Mouse (Mus musculus) hematopoietic multipotent progenitor cell, adult 10-12 weeks (in vitro differentiated cells): Measurements from ENCODE around the gene Zfp982. TPM values are rescaled to one million over a fixed set of nuclear protein-coding genes. Genes with fewer than 3 reads are reported as not detected.

Experiments used
- polyA plus RNA-seq: library from polyadenylated mRNA; stranded (reverse); fragments of >175 nt; gene quantifications from 2 replicates; pipeline ENCODE4 v1.2.3, GENCODE M21; 2012; ENCODE audit warnings: low replicate concordance

Gene Zfp982
- polyA plus RNA-seq: 0.25 TPM in 1 of 2 replicates, not detected in the other

GRCm38 (mm10) chr4:147492117-147492516, at the start of gene Zfp982:
Gene Zfp982 (plus strand): TSS chr4:147492417.

DNA sequence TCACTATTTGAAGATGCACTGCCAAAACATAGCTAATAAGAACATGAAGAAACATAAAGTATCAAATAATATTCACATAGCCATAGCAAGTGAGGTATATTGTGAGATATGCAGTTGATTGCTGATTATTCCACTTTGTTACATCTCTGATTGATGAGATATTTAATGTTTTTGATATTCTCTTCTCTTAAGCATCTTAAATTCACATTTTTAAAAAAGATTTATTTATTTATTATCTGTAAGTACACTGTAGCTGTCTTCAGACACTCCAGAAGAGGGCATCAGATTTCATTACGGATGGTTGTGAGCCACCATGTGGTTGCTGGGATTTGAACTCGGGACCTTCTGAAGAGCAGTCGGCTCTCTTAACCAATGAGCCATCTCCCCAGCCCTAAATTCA, 47.7 kb downstream of the Zfp982 start, which contains the start of gene Gm16503:
Gene Gm16503 (plus strand): TSS at position 301 of the 400 bp plus-strand sequence.

GRCm38 (mm10) chr4:147553071-147553470, 60.9 kb downstream of the Zfp982 start, which contains the start of gene Zfp985:
Gene Zfp985 (plus strand): TSS chr4:147553277.

Other genes with a start within 250 kb of the Zfp982 start
- gene Zfp988, start 186.7 kb upstream of the Zfp982 start, polyA plus RNA-seq: not detected in 2 replicates
- not detected in 2 replicates for gene Zfp978, start 131.1 kb upstream of the Zfp982 start, polyA plus RNA-seq
- not detected in 2 replicates for gene Gm16503, start 47.8 kb downstream of the Zfp982 start, polyA plus RNA-seq
- not detected in 2 replicates for gene Zfp985, start 60.9 kb downstream of the Zfp982 start, polyA plus RNA-seq
- gene Zfp979, start 150.1 kb downstream of the Zfp982 start, polyA plus RNA-seq: not detected in 2 replicates
- gene Zfp534, start 210.1 kb downstream of the Zfp982 start, polyA plus RNA-seq: not detected in 2 replicates